Mouse (Mus musculus): ENCODE measurements at regions not wholly inside any gene's neighbourhood (a gene's known extent, or its start where the extent isn't known, plus 50 kb on each side); places are given as distances from the start of the nearest gene placed in this dataset.

DNA sequence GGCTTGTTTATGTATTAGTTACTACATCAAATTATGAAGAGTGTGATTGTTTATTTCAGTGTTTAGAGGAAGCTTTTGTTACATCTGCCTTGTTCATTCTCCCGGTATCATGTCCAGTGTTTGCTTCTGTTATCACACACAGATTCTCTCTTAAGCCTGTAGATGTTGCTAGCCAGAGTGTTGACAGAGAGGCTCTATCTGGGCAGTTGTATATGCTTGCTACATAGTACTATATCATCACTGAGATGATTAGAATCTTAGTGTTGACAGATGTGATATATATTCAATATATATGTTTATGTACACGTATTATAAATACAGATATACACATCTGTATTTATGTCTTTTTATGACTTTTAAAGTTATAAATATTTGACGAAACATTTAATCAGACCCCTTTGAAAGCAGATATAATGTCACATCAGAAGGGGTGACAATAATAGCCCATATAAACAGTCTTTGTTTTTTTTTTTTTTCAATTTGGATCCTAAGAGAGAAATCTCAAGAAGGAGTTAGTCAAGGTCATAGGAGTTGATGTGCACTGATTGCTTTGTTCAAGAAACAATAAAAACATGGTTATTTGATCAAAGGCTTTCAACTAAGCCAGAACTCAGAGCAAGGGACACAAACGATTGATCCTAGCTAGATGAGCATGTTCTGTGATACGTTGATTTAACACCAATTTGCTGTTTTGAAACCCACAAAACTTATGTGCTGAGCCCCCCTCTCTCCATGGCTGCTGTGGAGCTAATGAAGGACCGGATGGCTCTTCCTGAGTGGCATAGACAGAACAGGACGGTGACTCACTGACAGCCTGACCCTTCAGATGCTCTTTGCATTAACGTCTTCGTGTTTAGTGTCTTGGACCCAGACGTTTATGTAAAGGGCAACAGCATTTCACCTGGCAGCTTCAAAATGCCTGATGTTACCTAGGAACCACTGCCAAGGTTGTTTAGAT, 352.8 kb upstream of the Arglu1 start:
- no peak for DNase-seq

DNA sequence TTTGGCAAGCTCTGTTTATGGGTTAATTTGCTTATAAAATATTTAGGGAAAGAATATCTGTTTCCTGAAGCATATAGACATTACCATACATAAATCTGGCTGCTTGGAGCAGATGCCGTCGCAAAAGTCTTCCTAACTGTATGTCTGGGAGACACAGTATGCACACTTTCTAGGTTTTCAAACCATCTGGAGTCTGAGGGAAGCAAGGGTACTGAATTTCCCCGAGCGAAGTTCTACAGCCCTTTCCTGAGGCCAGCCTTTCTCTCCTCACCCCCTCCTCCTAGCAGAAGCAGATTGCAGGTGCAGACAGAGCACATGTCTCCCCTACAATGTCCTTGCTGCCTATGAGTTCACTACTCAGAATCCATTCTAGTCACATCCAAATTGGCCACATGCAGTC, 338.8 kb upstream of the Arglu1 start:
- no peak for DNase-seq

DNA sequence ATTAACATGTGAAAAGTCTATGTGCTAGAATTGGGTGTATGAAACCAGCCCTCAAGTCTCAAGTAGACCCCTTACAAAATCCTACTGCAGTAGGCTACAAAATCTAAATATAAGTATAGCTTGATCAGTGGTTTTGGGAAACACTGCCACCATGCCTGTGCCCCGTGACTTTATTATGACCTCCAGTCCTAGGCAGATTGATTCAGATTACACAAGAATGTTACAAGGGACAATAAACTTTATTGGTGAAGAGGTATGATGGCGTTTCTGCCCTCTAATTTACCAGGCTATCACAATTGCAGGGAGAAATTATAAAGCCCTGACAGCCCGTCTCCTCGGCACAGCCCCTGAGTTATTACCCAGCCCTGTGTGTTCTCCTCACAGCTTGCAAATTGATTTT, 337.4 kb upstream of the Arglu1 start:
- DNase-seq = no peak

DNA sequence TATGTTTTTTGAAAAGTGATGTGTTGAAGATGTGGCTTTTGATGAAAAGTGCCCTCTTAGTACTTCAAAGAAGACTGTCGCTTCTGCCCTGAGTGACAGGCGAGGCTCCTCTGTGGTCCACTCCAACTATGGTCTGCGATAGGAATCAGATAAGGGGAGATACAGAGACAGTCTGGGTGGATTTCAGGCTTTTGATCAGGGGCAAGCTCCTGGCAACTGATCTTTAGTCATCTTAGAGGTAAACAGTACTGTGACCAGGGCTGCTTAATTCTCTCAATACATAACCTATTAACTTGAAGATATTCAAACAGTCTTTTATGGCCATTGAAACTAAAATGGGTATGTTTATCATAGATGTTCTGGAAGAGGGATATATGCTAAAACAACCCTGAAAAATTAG, 335.6 kb upstream of the Arglu1 start:
- no peak for DNase-seq

DNA sequence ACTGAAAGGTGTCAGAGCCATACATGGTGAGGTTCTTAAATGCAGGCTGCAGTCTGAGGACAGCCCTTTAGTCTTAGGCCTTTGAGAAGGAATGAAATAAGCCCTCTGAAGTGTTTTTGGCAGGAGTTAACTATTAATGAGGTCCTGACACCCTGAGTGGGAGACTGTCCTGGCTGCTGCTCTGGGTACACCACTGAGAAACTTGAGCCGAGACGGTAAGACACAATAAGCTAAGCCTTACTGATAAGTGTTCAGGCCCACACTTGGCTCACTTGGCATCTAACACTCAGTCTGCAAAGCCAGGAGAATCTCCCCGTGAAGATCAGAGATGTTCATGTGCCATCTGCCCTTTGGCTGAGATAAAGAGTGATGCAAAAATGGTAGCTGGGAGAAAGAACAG, 335.1 kb upstream of the Arglu1 start:
- DNase-seq = no peak

DNA sequence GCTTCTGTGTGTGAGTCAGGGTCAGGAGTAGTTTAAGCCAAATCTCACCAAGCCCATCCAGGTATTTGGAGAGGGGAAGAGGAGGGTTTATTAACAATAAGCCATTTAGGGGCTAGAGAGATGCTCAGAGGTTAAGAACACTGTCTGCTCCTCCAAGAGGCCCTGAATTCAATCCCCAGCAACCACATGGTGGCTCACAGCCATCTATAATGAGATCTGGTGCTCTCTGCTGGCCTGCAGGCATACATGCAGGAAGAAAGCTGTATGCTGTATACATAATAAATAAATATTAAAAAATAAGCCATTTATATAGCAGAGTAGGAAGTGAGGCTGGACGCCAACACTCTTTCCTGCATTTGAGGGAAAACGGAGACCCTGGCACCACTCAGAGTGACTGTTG, 330.4 kb upstream of the Arglu1 start:
- no peak for DNase-seq

DNA sequence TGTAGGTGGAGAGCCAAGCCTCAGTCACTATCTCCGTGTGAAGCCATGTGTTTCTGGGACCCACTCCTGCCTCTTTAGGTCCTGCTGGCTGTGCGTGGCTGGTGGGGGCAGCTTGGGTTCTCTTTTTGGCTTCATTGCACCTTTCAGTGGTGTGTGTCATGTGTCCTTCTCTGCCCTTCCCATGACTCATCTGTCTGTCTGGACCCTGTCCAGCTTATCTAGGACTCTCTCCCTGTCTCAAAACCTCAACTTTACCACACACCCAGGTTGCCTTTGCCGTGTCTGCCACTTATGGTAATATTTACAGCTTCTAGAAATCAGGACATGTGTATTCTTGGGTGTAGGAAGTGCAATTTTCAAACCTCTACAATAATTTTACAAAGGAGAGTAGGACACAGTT, 329.9 kb upstream of the Arglu1 start:
- DNase-seq = no peak

DNA sequence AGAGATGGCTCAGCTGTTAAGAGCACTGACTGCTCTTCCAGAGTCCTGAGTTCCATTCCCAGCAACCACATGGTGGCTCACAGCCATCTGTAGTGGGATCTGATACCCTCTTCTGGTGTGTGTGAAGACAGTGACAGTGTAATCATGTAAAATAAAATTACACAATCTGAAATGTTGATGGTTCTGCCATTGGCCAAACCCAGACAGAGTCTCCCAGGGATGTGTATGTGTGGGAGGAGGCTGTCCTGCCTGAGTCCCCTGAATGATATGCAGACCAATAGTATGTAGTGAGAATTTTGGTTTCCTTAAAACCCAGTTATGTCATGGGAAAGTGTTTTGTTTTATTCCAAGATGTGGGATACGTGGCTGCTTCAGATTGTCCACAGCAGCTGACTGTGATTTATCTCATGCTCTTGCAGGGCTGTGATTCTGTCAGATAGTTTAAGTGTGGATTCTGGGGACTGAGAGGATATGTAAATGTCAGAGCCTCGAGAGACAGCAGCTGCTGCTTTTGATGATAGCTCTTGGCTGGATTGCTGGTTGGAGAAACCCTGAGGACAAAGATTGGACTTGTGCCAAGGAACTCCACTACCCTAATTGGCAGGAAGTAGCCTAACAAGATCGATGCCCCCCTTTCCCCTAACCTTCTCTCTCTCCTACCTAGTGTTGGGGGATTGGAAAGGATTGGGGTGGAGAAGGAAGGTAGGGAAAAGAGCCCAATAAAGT, 321.6 kb upstream of the Arglu1 start:
- DNase-seq = no peak

DNA sequence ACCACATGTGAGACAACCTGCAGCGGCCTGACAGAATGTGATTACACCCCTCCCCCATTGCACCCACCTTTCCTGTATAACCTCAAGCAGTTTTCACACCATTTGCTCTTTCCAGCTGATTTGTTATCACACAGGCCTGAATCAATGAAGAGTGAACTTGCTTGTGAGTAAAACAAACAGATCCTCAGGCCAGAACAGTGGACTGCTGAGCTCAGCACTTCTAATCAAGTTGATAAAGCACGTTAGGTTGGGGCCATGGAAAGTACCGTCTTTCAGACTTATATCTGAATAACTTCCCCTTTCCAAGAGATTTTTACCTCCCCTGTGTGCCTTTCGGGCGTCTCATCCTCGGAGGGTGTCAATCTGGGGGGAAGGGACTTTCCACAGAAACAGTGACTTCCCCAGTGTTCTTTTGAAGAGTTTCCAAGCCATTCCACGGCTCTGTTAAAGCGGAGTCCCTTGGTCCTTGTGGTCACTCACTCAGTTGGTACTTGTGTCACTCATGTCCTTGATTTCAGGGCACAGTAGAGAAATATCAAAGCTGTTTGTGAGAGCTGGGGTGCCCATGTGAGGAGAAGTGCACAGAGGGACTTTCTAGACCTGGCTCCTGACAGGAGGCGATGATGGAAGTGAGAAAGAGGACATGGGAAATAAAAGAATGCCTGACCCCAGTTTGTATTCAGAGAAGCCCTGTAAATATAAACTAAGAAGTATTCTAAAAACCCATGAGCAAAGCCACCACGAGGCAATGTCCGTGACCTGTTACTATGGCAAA, 317.9 kb upstream of the Arglu1 start:
- DNase-seq = no peak

DNA sequence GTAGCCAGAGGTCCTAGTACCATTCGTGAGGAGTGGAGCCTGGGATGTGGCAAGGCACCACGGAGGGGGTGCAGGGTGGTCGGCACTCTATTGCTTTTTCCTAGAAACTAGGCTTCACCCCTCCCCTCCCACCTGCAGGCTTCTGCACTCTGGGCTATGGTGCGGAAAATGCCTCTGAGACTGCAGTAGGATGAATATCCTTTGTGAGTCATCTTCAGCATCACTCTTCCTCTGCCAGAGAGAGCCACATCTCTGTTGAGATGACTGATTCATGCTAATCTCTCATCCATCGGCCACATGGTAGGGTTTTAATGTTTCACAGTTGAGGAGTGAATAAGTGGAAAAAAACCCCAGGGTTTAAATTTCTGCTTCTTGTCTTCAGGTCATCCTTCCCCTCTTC, 309.6 kb upstream of the Arglu1 start:
- no peak for DNase-seq

DNA sequence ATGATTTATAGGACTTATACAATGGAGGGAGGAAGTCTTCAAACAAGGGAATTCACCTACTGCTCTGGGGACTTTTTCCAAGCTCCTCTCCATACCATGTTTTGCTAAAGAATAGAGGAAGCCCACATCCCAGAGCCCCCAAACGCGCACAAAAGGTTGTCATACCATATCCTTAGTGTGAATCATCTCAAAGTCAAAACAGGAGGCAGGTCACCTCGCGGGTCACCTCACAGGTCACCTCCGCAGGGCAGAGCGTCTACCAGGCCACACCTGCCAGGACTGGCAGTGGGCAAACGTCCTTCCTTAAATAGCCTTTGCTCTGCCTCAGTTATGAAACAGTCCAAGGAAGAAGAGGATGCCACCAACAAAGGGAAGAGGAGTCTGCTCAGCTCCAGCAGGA, 307.3 kb upstream of the Arglu1 start:
- DNase-seq = peak; percentile 55

DNA sequence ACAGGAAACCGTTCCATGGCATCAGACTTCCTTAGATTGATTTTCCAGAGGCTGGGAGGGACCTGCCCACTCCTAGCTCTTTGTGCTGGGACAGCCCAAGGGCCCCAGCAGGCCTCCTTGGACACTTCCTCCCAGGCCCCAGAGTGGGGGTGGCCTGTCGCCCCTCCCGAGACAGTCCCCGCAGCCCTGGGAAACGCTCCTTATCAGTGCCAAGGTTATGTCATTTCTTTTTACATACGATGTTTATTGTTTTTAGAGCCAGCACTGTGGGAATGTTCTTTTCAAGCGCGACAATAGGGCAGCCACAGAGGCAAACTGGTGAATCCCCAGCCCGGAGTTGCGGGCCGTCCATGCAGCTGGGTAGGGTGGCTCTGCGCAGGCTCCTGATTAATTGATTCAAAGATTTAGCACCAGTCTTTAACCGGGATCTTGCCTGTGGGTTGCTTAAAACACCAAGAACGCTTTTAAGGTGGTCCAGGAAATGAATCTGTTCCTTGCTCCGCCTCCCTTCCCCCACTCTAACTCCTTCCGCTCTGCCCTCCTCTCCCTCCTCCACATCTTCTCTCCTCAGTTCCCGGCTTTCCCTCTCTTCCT, 304.4 kb upstream of the Arglu1 start:
- DNase-seq = peak; percentile 82

DNA sequence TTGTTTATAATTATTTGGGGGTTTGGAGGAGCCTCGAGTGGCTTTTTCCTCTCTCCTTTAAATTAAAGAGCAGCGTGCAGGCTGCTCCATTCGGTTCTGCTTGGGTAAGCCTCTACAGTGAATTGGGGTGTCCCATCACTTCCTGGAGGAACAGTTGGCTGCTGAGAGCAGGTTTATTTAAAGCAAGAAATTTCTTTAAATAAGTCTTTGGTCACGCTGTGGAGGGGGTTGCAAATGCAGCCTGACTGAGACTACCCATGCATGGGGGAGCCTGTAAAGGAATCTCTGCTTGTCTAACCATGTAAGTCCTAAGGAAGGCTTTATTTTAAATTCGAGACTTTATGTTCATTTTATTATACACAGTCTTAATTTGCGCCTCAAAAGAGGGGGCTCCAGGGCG, 303.7 kb upstream of the Arglu1 start:
- DNase-seq = peak; percentile 17

DNA sequence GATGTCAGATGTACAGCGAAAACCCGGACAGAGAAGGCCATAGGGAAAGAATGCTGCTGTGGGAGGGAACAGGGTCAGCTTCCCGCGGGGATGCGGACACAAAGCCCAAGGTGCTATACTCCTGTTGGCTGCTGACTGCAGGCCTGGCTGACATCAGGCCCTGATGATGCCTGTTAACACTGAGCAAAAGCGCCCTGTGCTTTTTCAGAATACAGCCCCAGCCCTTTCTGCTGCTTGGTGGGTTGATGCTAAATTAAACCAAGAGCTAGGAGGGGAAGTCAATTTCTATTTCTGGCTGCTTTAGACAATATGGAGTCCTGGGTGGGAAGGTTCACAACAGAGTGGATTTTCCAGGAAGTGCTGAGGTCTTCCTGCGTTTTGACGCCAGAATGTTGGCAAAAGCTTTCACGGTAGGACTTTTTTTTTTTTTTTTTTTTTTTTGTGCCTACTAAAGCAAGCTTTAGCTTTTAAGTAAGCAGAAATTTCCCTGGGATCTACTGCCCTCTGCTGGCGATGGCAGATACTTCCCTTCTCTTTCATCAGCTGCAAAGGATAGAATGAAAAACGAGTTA, 302.2 kb upstream of the Arglu1 start:
- DNase-seq = peak; percentile 93

DNA sequence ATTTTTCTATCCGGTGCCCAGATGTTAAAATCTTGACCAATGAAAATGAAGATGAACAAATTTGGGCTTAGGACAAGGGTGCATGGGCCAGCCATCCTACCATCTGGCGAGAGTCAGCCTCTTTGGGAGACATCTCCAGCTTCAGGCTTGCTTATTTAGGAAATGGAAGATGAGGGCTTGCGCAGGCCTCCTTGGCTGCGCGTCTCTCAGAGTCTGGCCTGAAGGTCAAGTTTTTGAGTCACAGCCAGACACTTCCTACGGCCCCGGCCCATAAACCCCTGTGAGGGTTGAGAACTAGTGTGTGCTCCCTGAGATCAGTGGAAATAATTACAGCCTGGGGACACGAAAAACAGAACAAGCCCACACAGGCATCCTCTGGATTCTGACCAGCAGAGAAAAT, 300.7 kb upstream of the Arglu1 start:
- DNase-seq = peak; percentile 72

DNA sequence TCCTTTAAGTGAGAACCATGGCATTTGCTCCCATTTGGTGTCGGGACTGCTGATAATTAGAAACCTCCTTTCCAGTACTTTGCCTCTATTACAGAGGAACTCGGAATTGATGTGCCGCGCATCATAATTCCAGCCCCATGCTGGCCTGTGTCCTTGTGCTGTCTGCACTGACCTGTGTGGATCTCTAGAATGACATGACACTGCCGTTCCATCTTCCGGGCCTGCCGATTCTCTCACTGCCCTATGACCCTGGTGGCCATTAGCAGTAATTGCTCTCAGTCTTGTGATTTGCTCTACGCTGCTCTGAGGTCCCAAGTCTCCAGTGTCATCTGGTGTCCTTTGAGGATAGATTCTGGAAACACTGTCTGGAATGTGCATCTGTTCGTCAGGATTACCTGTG, 295.7 kb upstream of the Arglu1 start:
- DNase-seq = no peak

DNA sequence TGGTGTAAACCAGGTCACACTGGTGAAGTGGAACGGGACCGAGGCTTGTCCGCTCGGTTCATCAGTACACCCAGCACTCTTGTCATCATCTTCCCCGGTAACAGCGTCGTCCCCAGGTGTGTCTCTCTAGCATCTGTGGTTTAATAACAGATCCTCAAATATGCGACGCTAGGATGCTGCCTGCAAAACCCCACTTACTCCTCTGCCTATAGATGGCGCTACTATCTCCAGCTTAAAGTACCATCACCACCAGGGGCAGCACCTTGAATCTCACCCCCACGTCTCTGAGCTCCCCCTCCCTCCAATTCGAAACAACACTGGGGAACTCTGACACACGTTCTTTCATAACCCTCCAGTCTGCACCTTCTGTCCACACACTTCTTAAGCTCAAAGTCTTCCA, 295.1 kb upstream of the Arglu1 start:
- no peak for DNase-seq

DNA sequence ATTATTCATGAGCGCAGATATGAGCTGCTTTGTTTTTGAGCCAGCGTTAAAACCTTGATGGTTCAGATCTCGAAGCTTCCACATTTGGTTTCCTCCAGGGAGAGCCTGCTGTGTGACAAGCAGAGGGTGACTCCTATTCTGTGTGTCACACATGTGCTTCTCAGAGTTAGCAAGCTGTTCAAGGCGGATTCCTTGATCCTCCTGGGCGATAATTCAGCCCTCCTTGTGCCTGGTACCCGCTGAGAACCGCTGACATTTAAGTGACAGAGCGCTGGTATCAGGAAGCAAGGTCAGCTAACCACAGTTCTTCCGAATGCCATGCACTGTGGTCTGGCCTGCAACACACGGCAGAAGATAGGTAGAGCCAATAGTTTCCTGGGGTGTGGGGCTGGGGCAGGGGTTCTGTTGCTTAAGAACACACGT, 294.5 kb upstream of the Arglu1 start:
- no peak for DNase-seq

DNA sequence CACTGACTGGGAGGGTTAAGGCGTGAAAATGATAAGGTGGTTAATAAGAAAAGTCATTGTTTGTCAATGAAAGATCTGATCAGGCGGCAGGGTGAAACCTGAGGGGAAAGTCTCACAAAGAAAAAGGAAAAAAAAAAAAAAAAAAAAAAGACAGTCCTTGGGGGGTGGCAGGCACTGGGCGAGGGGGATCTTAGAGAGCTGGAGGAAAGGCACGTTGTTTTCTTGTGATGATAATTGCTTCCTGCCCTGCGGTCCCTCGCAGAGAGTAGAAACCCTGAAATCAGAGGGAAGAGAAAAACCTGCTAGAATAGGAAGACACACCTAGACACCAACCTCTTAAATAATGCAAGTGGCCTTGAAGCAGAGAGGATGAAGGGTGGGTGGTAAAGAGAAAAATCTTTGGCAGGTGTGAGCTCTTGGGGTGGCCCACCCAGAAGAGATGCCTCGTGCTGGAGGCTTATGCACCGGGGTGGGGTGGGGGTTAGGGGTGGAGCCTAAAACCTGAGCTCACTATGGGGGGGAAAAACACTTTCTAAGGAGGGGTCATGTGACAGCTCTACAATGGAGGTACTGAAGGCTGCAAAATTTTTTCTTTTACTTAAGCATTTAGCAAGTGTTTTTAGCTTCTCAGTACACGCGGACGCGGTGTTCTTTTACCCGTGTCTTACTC, 294.0 kb upstream of the Arglu1 start:
- no peak for DNase-seq

DNA sequence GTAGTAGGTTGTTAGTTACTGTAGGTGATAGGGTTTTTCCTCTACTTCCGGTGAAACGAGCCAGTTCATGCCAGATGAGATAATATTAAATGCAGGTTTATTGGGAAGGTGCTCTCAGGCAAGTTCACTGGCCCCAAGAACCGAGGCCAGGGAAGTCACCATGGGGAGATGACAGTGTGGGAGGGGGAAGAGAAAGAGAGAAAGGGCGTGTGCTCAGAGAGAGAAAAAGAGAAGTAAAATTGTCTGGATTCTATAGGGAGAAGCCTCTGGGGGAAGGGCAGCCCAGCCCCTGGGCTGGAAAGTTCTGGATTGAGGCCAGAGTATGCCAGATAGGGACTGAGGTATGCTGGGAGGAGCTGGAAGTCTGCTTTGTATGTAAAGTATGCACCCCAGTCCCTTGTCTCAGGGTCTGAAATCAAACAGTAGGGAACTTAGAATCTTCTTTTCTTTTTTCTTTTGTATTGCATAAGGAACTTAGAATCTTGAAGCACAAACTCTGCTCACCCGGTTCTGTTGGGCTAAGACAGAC, 292.9 kb upstream of the Arglu1 start:
- no peak for DNase-seq

DNA sequence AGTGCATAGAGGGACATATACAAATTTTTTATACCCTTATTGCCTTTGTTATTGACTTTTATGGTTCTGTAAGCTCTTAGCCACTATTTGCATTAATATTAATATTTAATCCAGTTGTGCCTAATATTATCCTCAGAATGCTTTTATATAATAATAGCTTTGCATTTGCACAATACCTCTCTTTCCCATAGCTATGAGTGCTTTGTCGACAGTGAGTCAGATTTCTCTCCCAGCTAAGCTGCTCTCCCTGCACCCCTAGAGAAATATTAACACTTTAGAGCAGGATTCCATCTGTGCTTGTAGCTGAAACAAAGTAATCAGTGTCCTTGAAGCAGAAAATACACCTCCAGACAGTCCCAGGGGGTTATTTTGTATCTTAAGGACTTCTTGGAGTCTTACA, 288.6 kb upstream of the Arglu1 start:
- no peak for DNase-seq

DNA sequence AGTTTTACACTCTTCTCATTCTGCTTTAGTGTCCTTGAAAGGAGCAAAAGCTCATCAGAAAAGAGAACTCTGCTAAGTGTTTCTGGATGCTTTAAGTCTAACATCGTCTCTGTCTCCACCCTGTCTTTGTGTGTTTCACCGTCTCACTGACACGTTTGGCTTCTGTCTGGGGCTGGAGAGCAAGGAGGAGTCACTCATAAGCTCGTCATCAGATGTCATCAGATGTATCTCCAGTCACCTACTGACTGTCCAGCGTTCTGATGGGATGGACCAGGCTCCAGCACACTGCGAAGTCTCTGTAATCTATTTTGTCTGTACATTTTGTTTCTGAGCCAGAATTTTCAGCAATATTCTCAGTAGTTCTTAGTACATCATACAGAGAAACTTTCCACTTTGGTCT, 283.4 kb upstream of the Arglu1 start:
- no peak for DNase-seq
